Mouse (Mus musculus) CH12.LX (cell line): ENCODE results near the gene Cux1. TPM values are rescaled to one million over a fixed set of nuclear protein-coding genes. Genes with fewer than 3 reads are reported as not detected.

ENCODE experiments used
- DNase-seq: peaks from one replicate; pipeline ENCODE4 v3.0.0-alpha.2; 2013; ENCODE audit errors: extremely low read depth
- H3K27ac ChIP-seq: 2 replicates; pipeline ENCODE4 v1.5.1; 2012; ENCODE audit warnings: low read depth, mild to moderate bottlenecking, control low read depth, moderate library complexity; ENCODE audit not compliant: insufficient read depth
- H3K27me3 ChIP-seq: replicated peaks from 2 replicates; pipeline ENCODE3; 2012; ENCODE audit warnings: inconsistent platforms
- H3K36me3 ChIP-seq, 2 experiments: replicated peaks in 1 of 2; 2 replicates each; pipeline versions ENCODE3 to v1.6.1; 2012; ENCODE audit warnings: inconsistent platforms in 1 of 2, low read length in 1 of 2, mild to moderate bottlenecking in 1 of 2, mixed read lengths in 1 of 2, moderate library complexity in 1 of 2; ENCODE audit not compliant: control insufficient read depth in 1 of 2, insufficient read depth in 1 of 2
- H3K4me1 ChIP-seq, 2 experiments: 2 replicates each; pipeline ENCODE4 v1.6.1; 2012; ENCODE audit warnings: inconsistent platforms in 1 of 2, moderate library complexity in 1 of 2; ENCODE audit not compliant: insufficient read depth in 2 of 2, control insufficient read depth in 1 of 2
- H3K4me2 ChIP-seq: 2 replicates; pipeline ENCODE4 v1.6.1; 2012; ENCODE audit warnings: low read depth, mild to moderate bottlenecking, control low read depth; ENCODE audit not compliant: poor library complexity, insufficient read depth, severe bottlenecking
- H3K4me3 ChIP-seq, 3 experiments: fragments of 150-350 bp in 1 of 3; sonication (generic) in 1 of 3; replicated peaks in 1 of 3; 2 replicates each; pipeline versions ENCODE3 to v1.5.1; 2011 to 2012; ENCODE audit warnings: low read depth in 2 of 3, low read length in 2 of 3, mild to moderate bottlenecking in 2 of 3, moderate library complexity in 2 of 3, control low read depth in 1 of 3, improper control_type of control experiment in 1 of 3, inconsistent platforms in 1 of 3, mixed read lengths in 1 of 3; ENCODE audit not compliant: poor library complexity in 1 of 3
- H3K79me2 ChIP-seq: replicated peaks from 2 replicates; pipeline ENCODE4 v1.6.1; 2012; ENCODE audit warnings: mild to moderate bottlenecking, moderate library complexity; ENCODE audit not compliant: control insufficient read depth, poor library complexity, insufficient read depth, severe bottlenecking; ENCODE audit errors: extremely low read depth
- H3K9ac ChIP-seq: 2 replicates; pipeline ENCODE4 v1.6.1; 2012; ENCODE audit warnings: low read depth, mild to moderate bottlenecking, control low read depth, moderate library complexity; ENCODE audit not compliant: insufficient read depth
- H3K9me3 ChIP-seq: replicated peaks from 2 replicates; pipeline ENCODE3; 2012; ENCODE audit warnings: low read length, inconsistent platforms, mixed read lengths
- BHLHE40 ChIP-seq: IDR thresholded peaks from 2 replicates; pipeline ENCODE4 v1.6.1; 2011; ENCODE audit warnings: mild to moderate bottlenecking, low read depth, low read length, improper control_type of control experiment
- CTCF ChIP-seq, 2 experiments: IDR thresholded peaks in 1 of 2; conservative IDR thresholded peaks in 1 of 2; 2 replicates each; pipeline ENCODE4 v1.5.1; 2011 to 2012; ENCODE audit warnings: low read depth in 2 of 2, low read length in 2 of 2, improper control_type of control experiment in 1 of 2, inconsistent platforms in 1 of 2, mild to moderate bottlenecking in 1 of 2, moderate library complexity in 1 of 2
- E2F4 ChIP-seq: IDR thresholded peaks from 2 replicates; pipeline ENCODE4 v1.6.1; 2011; ENCODE audit warnings: low read depth, low read length, improper control_type of control experiment; ENCODE audit not compliant: insufficient replicate concordance
- ELF1 ChIP-seq: IDR thresholded peaks from 2 replicates; pipeline ENCODE4 v1.6.1; 2014; ENCODE audit warnings: low read depth, mild to moderate bottlenecking, inconsistent platforms, low read length, improper control_type of control experiment
- EP300 ChIP-seq: IDR thresholded peaks from 2 replicates; pipeline ENCODE4 v1.6.1; 2011; ENCODE audit warnings: low read length, improper control_type of control experiment
- GABPA ChIP-seq: IDR thresholded peaks from 2 replicates; pipeline ENCODE4 v1.6.1; 2012; ENCODE audit warnings: low read depth, low read length, improper control_type of control experiment, inconsistent platforms; ENCODE audit not compliant: insufficient replicate concordance
- JUN ChIP-seq: IDR thresholded peaks from 2 replicates; pipeline ENCODE4 v1.6.1; 2011; ENCODE audit warnings: low read depth, mild to moderate bottlenecking, low read length, improper control_type of control experiment, moderate library complexity; ENCODE audit not compliant: insufficient read depth
- JUND ChIP-seq: conservative IDR thresholded peaks from 2 replicates; pipeline ENCODE4 v1.6.1; 2011; ENCODE audit warnings: low read depth, low read length, improper control_type of control experiment
- MAFK ChIP-seq: IDR thresholded peaks from 2 replicates; pipeline ENCODE4 v1.6.1; 2011; ENCODE audit warnings: low read length, improper control_type of control experiment; ENCODE audit not compliant: insufficient replicate concordance
- MAZ ChIP-seq: IDR thresholded peaks from 2 replicates; pipeline ENCODE4 v1.6.1; 2012; ENCODE audit warnings: low read depth, mild to moderate bottlenecking, inconsistent platforms, low read length, improper control_type of control experiment, moderate library complexity
- NELFE ChIP-seq: IDR thresholded peaks from 2 replicates; pipeline ENCODE4 v1.6.1; 2011; ENCODE audit warnings: low read depth, low read length, improper control_type of control experiment
- NRF1 ChIP-seq: IDR thresholded peaks from 2 replicates; pipeline ENCODE4 v1.6.1; 2014; ENCODE audit warnings: low read depth, mild to moderate bottlenecking, inconsistent platforms, low read length, improper control_type of control experiment, moderate library complexity
- PAX5 ChIP-seq: IDR thresholded peaks from 2 replicates; pipeline ENCODE4 v1.6.1; 2012; ENCODE audit warnings: low read length, inconsistent platforms, mixed read lengths
- POLR2A ChIP-seq: IDR thresholded peaks from 2 replicates; pipeline ENCODE4 v1.6.1; 2011; ENCODE audit warnings: low read depth, mild to moderate bottlenecking, improper control_type of control experiment, low read length
- RCOR1 ChIP-seq: conservative IDR thresholded peaks from 2 replicates; pipeline ENCODE4 v1.6.1; 2012; ENCODE audit warnings: low read depth, mild to moderate bottlenecking, inconsistent platforms, low read length, improper control_type of control experiment
- TCF12 ChIP-seq: IDR thresholded peaks from 2 replicates; pipeline ENCODE4 v1.6.1; 2014; ENCODE audit warnings: low read depth, mild to moderate bottlenecking, inconsistent platforms, low read length, improper control_type of control experiment
- USF2 ChIP-seq: conservative IDR thresholded peaks from 2 replicates; pipeline ENCODE4 v1.6.1; 2011; ENCODE audit warnings: low read depth, low read length, improper control_type of control experiment
- ZC3H11A ChIP-seq: IDR thresholded peaks from 2 replicates; pipeline ENCODE4 v1.6.1; 2012; ENCODE audit warnings: low read depth, mild to moderate bottlenecking, inconsistent platforms, low read length, improper control_type of control experiment
- dilution Hi-C: fragments of 300-500 bp; cut with MboI; formaldehyde crosslinking; loops from 2 replicates; pipeline ENCODE4 v1.14.3; 2020; ENCODE audit warnings: low sequenced_read_pairs; ENCODE audit not compliant: extremely low pct_unique_long_range_greater_than_20kb, extremely low pct_ligation_motif_present
- in situ Hi-C: fragments of 300-500 bp; cut with MboI; formaldehyde crosslinking; loops from 3 replicates; pipeline ENCODE4 v1.14.3; 2019; ENCODE audit warnings: low sequenced_read_pairs, low pct_ligation_motif_present, low pct_unique_long_range_greater_than_20kb, mixed read lengths
- polyA plus RNA-seq: library from polyadenylated mRNA; unstranded; fragments of >175 nt; gene quantifications from 2 replicates; pipeline ENCODE4 v1.2.1, GENCODE M21; 2012; ENCODE audit warnings: low read depth; ENCODE audit not compliant: insufficient read length
- total RNA-seq, 2 experiments: library from RNA; depleted of rRNA; stranded (reverse); fragments of 300-350 nt in 1 of 2; fragments of >200 nt in 1 of 2; gene quantifications; 2 replicates each; pipeline ENCODE4 v1.2.3; 2012 to 2014

The Cux1 gene
- total and polyA plus RNA-seq, 3 experiments, result 12.4 to 21.9 (median 19.6) TPM

DNA sequence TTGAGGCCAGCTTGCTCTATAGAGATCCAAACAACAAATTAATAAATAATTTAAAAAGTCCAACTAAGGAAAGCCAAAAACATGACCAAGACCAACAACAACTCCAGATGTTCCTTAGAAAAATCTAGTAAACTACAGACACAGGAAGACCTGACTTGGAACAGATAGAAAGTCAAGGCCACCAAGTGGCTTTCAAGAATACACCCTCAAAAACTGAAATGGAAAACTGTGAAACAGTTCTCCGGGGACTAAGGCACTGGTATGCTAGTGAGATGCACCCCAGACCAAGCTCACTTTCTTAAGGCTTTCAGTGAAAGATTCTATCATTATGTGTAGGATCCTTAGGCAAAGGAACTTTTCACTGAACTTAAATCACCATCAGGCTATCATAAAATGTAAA is 5.6 kb downstream of the Cux1 start:
- no peaks in the 10 kb centered on the region for H3K9me3 ChIP-seq
- no peak for TF ChIP-seq GABPA
- TF ChIP-seq CTCF (conservative IDR thresholded peaks at IDR 0.05 in 1 of 2, IDR thresholded peaks at IDR 0.05 in 1 of 2; ENCODE audit: low read depth in 2 of 2, low read length in 2 of 2), result no peak
- no peak for TF ChIP-seq MAZ
- TF ChIP-seq PAX5, result no peak
- no peak for TF ChIP-seq ZC3H11A
- no peak for TF ChIP-seq ELF1
- no peak for TF ChIP-seq BHLHE40
- TF ChIP-seq NELFE, result no peak
- TF ChIP-seq JUND, result no peak
- TF ChIP-seq RCOR1, result no peak
- TF ChIP-seq USF2, result no peak
- TF ChIP-seq TCF12, result no peak
- no peak for TF ChIP-seq EP300
- TF ChIP-seq NRF1, result no peak
- no peak for TF ChIP-seq JUN
- in situ Hi-C loops (no loop called here), dilution Hi-C loops (no loop called here)
- H3K9ac ChIP-seq, result no peak overlapping the region
- DNase-seq, result no peak
- no peak overlapping the region for H3K4me2 ChIP-seq
- H3K27me3 ChIP-seq, result no peaks in the 10 kb centered on the region
- peaks cover 29% of the 10 kb centered on the region for H3K79me2 ChIP-seq
- peaks cover 0 to 16% of the 10 kb centered on the region in 2 experiments for H3K36me3 ChIP-seq
- no peak overlapping the region for H3K27ac ChIP-seq
- H3K4me1 ChIP-seq, result peaks cover 6 to 28% of the 10 kb centered on the region in 2 experiments
- H3K4me3 ChIP-seq, result no peak overlapping the region

DNA sequence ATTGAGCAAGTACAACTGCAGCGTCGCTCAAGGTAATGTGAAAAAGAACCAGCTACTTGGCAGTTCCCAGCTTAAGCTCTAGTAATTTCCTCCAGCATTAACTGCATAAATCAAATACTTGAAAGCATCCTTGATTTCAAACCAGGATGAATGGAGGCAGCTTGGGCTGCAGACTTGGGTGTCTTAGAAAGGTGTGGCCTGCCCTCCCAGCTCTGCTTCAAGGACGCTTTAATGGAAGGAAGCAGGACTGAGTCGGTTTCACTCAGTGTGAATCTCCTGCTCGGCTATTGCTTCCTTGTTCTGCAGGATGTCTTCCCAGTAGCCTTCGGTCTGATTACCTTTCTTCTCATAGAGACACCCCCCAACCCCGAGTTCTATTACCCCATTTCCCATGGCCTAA is 6.6 kb downstream of the Cux1 start:
- H3K27ac ChIP-seq, result no peak overlapping the region
- dilution Hi-C loops (no loop called here), in situ Hi-C loops (no loop called here)
- DNase-seq, result no peak
- peaks cover 0 to 20% of the 10 kb centered on the region in 2 experiments for H3K36me3 ChIP-seq
- H3K79me2 ChIP-seq, result peaks cover 26% of the 10 kb centered on the region
- TF ChIP-seq NELFE (no peak), POLR2A (no peak)
- no peaks in the 10 kb centered on the region for H3K9me3 ChIP-seq
- no peak overlapping the region for H3K4me2 ChIP-seq
- H3K4me3 ChIP-seq, result no peak overlapping the region
- no peaks in the 10 kb centered on the region for H3K27me3 ChIP-seq
- peaks cover 13 to 36% of the 10 kb centered on the region in 2 experiments for H3K4me1 ChIP-seq
- H3K9ac ChIP-seq, result no peak overlapping the region

- in situ Hi-C loops (loop anchor here (10.0 kb wide), 1 partner anchor 83 kb away; no protein-coding TSS in a partner anchor), dilution Hi-C loops (no loop called here)
- no peaks in the 10 kb centered on the region for H3K9me3 ChIP-seq
- H3K27ac ChIP-seq, result no peak overlapping the region
- DNase-seq, result no peak
- no peak overlapping the region for H3K9ac ChIP-seq
- peaks cover 26% of the 10 kb centered on the region for H3K79me2 ChIP-seq
- H3K4me2 ChIP-seq, result no peak overlapping the region
- TF ChIP-seq E2F4 (no peak), MAFK (no peak)
- TF ChIP-seq, all 38 proteins: peak for 0
- Histone ChIP-seq H3K36me3 (peaks cover 0 to 14% of the 10 kb centered on the region in 2 experiments), H3K4me1 (peaks cover 15 to 47% of the 10 kb centered on the region in 2 experiments), H3K27me3 (no peaks in the 10 kb centered on the region), H3K4me3 (no peak overlapping the region)
These were observed 9.8 kb downstream of the Cux1 start for GRCm38 (mm10) chr5:136557446-136557845.
